Mouse (Mus musculus) embryonic fibroblast, embryonic 13.5 days (primary cell): ENCODE measurements around the gene Tmem220. TPM values are rescaled to one million over a fixed set of nuclear protein-coding genes. Genes with fewer than 3 reads are reported as not detected.
"Not testable (repeated sequence)": the region's sequence is repeated elsewhere in the genome, so short reads cannot be mapped to it uniquely, and the experiment has no call there.

Experiments
- H3K27ac ChIP-seq: 2 replicates; pipeline ENCODE4 v1.5.1; 2012; ENCODE audit warnings: low read length, control low read depth, inconsistent platforms; ENCODE audit not compliant: insufficient read depth
- H3K4me1 ChIP-seq: 2 replicates; pipeline ENCODE4 v1.6.1; 2011; ENCODE audit warnings: low read length; ENCODE audit not compliant: control insufficient read depth, insufficient read depth
- H3K4me3 ChIP-seq: 2 replicates; pipeline ENCODE4 v1.5.1; 2011; ENCODE audit warnings: mild to moderate bottlenecking, control low read depth, low read length; ENCODE audit not compliant: insufficient read depth
- CTCF ChIP-seq: IDR thresholded peaks from 2 replicates; pipeline ENCODE4 v1.5.1; 2011; ENCODE audit warnings: mild to moderate bottlenecking, control low read depth, low read length, moderate library complexity, borderline replicate concordance; ENCODE audit not compliant: insufficient read depth
- POLR2A ChIP-seq: IDR thresholded peaks from 2 replicates; pipeline ENCODE4 v1.6.1; 2011; ENCODE audit warnings: low read depth, mild to moderate bottlenecking, control low read depth, low read length, moderate library complexity
- polyA plus RNA-seq: library from polyadenylated mRNA; stranded (reverse); fragments of >200 nt; gene quantifications from 2 replicates; pipeline ENCODE4 v1.2.4, GENCODE M21; 2011; ENCODE audit warnings: low read depth; ENCODE audit not compliant: missing spikeins, insufficient read length

Tmem220 gene
- polyA plus RNA-seq, 1 experiment = 2.9 TPM

DNA sequence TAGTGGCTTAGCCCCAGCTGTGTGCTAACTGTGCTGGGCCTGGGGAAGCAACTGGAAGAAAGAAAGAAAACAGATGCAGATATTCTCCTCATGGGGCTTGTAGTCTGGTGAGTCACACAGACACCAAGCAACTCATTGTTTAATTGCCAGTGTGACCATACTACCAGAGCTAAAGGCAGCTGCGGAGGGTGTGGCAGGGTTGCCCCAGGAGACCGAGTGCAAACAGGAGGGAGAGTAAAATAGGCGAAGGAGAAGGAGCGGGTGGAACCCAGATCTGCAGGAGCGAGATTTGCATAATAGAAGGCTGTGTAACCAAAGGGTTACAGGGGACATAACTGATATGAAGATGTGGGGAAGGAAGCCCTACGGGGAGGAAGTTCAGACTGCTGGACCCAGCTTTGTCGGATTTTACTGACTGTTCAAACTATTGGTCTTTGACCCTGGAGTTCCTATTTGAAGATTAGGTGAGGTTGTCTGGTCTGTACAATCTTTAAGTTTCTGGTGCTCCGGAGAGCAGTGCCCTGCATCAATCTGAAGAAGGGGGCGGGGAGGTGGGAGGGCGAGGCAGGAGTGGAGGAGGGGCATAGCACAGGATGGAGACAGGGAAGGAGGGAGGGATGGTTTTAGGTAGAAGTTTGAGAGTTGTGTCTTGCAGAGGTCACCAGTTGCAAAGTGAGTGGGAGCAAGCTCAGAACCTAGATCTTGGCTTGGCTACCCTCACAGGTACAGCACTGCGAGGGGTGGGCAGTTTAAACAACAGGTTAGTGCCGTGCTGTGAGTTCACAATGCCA lies 7.0 kb upstream of the Tmem220 start:
- Histone ChIP-seq H3K4me1 (peaks cover 5% of the 10 kb centered on the region; the same call in 1 of the 2 replicates), H3K4me3 (no peak overlapping the region), H3K27ac (no peak overlapping the region)
- TF ChIP-seq CTCF = no peak
- TF ChIP-seq POLR2A = no peak

DNA sequence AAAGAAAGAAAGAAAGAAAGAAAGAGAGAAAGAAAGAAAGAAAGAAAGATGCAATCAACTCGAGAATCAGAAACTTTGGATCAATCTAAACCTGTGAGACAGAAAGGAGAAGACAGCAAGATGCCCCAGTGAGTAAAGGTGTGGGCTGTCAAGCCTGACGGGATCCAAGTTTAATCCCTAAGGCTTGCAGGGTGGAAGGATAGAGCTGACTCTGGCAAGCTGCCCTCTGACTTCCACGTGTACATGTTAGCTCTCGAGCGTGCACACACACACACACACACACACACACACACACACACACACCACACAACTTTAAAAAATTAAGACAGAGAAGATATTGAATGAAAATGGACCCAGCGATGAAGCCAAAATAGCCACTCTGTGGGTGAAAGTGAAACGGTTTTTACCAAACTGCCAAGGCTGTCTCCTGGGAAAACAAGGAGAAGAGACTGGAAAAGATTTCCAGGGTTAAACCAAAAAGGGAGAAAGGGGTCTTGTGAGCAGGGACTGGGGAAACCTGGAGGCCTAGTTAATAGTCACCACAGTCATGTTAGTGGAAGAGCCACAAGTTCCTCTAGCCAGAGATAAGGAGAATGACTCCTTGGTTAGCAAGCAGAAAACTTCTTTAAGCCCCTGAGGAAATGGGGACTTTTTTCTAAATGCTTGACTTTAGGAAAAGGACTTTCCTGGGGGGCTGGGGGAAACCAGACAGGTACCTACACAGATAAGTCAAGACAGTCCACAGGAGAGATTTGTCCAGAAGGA lies 5.1 kb upstream of the Tmem220 start:
- H3K27ac ChIP-seq = no peak overlapping the region
- no peak for TF ChIP-seq CTCF
- no peak for TF ChIP-seq POLR2A
- H3K4me3 ChIP-seq = no peak overlapping the region
- H3K4me1 ChIP-seq = peaks cover 5% of the 10 kb centered on the region; the same call in 1 of the 2 replicates

DNA sequence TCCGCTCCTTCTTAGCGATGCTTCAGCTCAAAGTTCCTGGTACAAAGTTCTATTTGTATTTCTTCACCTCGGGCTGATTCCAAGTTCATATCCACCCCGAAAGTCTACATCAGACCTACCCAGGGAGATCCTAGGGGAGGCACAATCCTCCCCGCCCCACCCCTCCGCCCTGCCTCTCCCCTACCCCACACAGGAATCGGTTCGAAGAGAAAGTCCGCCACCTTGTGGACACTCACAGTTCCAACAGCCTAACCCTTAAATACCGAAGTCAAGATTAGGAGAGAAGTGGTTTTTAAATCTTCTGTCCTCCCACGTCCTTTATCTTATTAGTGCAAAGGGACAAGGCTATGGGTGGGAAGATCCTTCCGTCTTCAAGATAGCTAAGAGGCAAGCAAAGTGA lies 4.0 kb upstream of the Tmem220 start:
- no peak overlapping the region for H3K4me3 ChIP-seq
- peak; percentile 52; the same call in 1 of the 2 replicates for TF ChIP-seq CTCF
- TF ChIP-seq POLR2A = no peak

DNA sequence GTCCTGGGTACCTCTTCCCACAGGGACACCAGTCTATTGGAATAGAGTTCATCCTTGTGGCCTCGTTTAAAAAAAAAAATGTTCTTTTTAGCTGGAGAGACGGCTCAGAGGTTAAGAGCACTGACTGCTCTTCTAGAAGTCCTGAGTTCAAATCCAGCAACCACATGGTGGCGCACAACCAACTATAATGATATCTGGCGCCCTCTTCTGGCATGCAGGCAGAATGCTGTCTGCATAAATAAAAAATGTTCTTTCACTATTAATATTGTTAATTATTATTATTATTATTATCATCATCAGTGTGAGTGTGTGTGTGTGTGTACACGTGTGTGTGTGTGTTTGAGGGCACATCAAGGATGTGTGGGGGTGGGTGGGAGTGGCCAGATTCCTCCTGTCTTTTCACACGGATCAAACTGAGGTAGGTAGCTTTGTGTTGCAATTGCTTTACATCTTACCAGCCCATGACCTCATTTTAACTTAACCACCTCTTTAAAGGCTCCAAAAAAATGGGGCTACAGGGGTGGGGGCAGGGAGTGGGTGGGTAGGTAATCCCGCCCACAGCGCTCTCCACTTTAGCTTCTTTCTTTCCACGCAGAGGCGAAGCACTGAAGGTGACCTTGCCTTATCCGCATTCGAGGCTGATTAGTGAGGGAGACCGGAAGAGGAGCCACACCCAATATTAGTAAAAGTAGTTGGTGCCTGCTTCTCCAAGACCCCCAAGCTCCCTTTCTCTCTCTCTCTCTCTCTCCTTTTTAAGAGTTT lies 2.4 kb upstream of the Tmem220 start:
- Histone ChIP-seq H3K27ac (no peak overlapping the region), H3K4me3 (no peak overlapping the region), H3K4me1 (peaks cover 5% of the 10 kb centered on the region; the same call in 1 of the 2 replicates)
- TF ChIP-seq CTCF = peak; percentile 17; the same call in 1 of the 2 replicates
- TF ChIP-seq POLR2A = no peak

More for the DNA sequence above, 4.0 kb upstream of the Tmem220 start:
- no peak overlapping the region for H3K27ac ChIP-seq
- peaks cover 5% of the 10 kb centered on the region; the same call in 1 of the 2 replicates for H3K4me1 ChIP-seq

DNA sequence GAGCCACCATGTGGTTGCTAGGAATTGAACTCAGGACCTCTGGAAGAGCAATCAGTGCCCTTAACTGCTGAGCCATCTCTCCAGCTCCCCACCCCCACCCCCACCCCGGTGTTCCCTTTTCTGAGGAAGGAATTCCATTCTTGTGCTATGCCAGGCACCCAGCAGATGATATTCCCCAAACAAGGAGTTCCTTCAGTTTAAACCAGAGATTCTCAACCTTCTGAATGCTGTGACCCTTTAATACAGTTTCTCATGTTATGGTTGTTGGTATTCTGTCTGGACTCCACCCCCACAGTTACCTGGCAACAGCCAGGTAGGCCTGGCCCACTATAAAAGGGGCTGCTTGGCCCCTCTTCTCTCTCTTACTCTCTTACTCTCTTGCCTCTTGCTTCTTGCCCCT lies 1.8 kb upstream of the Tmem220 start:
- H3K27ac ChIP-seq, H3K4me3 ChIP-seq, H3K4me1 ChIP-seq: not testable (repeated sequence)

DNA sequence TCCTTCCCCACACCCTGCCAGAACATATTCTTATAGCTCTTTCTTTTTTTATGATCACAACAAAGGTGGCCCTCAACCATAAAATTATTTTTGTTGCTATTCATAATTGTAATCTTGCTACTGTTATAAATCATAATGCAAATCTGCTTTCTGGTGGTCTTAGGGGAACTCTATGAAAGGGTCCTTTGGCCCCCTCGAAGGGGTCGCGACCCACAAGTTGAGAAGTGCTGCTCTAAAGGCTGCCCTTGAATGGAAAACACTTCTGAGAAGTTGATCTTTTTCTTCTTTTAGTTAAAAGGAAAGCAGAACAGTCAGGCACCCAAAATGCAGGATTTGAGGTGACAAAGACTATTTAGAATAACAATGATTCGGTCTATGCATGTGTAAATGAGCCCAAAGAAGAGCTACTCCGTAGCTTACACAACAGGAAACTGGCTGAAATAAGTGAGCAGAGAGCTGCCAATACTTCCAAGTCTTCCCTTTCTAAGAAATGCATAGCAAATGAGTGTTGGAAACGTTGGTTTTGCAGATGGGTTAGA lies 1.1 kb upstream of the Tmem220 start:
- no peak for TF ChIP-seq POLR2A
- TF ChIP-seq CTCF = no peak

DNA sequence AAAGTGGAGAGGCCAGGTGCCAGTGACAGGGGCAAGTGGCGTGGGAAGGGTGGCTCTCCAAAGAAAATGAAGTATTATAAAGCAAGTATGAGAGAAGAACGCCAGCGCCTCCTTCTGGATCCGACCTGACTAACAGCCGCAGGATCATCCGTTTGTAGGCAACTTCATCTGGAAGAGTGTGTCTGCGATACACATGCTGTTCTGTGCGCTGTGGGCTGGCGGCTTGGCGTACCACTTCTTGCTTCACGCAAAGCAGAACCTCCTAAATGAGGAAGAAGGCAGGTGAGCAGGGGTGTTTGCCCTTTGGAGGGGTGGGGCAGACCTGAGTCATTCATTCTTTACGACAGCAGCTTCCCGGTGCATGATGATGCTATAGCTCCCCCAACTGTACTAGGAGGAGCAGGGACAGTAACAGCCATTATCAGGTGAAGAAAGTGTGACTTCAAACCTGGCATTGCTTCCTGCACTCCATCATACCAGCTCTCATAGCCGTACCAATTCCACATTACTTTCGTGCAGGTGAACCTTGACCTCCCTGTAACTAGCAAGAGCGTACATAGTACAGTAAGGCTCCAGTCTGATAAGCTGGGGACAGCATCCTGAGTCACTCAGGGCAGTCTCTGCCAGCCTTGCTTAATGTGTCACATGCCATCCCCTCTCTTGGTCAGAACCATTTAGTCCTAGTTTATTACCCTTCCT lies 6.1 kb downstream of the Tmem220 start:
- TF ChIP-seq POLR2A (no peak), CTCF (no peak)

More for the DNA sequence above, 1.1 kb upstream of the Tmem220 start:
- Histone ChIP-seq H3K4me1 (no peaks in the 10 kb centered on the region), H3K4me3 (no peak overlapping the region), H3K27ac (no peak overlapping the region)

DNA sequence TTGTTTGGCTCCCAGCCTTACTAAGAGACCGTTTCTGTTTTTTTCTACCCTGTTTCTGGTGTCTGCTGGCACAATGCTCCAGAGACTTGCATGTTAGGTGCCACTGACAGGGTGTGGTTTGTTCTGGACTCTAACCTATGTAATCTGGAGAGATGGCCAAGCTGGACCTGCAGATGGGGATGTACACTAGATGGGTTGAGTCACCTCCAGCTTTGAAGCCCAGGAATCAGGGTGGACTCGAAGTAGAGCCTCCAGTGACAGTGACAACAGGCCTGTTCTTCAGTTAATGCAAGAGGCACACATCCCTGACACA lies 6.6 kb downstream of the Tmem220 start:
- TF ChIP-seq CTCF (no peak), POLR2A (no peak)
- Histone ChIP-seq H3K4me1 (no peaks in the 10 kb centered on the region), H3K4me3 (no peak overlapping the region), H3K27ac (no peak overlapping the region)

More for the DNA sequence above, 6.1 kb downstream of the Tmem220 start:
- Histone ChIP-seq H3K4me3 (no peak overlapping the region), H3K27ac (no peak overlapping the region), H3K4me1 (no peaks in the 10 kb centered on the region)

DNA sequence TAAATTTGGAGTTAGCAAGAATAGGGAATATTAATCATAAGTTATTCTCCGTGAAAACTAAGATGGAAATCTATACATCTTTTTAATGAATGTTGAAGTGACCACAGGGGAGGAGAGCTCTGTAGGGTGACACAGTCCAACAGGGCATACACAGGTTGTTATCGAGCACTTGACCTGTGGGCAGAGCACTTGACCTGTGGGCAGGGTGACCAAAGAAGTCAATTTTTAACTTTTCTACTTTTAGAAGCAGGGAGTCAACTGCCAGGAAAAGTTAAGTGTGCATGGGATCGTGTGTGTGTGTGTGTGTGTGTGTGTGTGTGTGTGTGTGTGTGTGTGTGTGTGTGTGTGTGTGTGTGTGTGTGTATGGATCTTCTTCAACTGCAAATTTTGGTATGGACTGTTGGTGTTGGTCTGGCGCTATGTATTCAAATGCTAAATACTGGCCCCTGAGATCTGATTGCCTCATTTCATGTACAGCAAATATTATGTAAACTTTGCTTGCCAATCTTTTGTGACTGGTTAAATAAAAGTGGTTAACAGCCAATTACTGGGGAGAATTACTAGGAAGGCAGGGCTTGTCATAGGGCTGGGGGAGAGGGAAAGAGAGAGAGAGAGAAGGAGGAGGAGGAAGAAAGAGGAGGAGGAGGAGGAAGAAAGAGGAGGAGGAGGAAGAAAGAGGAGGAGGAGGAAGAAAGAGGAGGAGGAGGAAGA lies 10.0 kb downstream of the Tmem220 start:
- Histone ChIP-seq H3K4me3 (no peak overlapping the region), H3K4me1 (no peaks in the 10 kb centered on the region), H3K27ac (no peak overlapping the region)
- TF ChIP-seq CTCF (no peak), POLR2A (no peak)

DNA sequence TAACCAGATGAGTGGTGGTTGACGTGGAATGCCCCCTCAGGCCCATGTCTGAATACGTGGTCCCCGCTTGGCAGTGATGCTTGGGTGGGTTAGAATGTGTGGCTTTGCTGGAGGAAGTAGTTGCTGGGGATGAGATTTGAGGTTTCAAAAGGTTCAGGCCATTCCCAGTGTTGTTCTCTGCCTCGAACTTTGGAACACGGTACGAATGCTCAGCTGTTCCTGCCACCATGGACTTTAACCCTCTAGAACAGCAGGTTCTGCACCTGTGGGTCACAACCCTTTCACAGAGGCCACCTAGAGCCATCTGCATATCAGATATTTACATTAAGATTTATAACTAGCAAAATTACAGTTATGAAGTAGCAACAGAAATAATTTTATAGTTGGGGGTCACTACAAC lies 11.3 kb downstream of the Tmem220 start:
- no peak overlapping the region for H3K4me3 ChIP-seq
- TF ChIP-seq POLR2A (no peak), CTCF (no peak)
- H3K4me1 ChIP-seq = no peaks in the 10 kb centered on the region
- no peak overlapping the region for H3K27ac ChIP-seq
